Mouse (Mus musculus) right cerebral cortex, adult 18-20 months (tissue): ENCODE data around the gene Gm614.

Experiments
- DNase-seq: peaks from one replicate; pipeline ENCODE4 v3.0.0; 2022; ENCODE audit warnings: mixed read lengths

The Gm614 gene

DNA sequence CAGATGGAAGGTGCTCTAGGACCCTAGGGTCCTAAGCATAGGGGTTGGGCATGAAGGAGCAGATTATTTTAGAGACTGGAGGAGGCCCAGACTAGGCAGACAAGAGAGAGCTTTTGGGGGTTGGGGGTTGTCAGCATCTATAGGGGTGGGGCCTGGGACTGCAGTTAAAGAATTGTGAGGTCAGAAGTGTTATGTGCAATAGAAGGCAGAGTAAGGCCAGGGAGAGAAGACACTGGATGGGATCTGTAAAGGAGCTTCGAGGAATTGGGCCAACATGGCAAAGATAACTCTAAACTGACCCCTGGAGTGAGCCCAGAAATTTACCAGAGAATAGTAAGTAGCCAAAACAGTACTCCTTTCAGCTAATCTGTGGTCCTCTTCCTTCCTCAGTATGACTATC is at the start of gene Gm614:
Gene Gm614 (minus strand): TSS at position 101 of the 400 bp plus-strand sequence.
- no peak for DNase-seq

DNA sequence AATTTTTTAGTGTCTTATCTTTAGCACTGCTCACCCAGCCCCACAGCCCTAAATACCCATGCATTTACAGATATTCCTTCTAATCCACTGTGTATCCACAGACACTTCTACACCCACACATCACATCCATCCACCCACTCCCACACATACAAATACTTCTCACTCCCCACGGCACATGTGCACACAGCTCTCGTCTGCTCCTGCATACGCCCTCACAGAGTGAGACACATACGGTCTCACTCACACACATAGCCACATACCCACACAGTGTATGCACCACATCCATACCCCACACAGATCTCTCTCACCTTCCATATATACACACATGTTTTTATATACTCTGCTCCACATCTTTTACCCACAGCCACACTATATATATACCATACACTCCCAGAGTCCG is 45.5 kb upstream of the Gm614 start:
- no peak for DNase-seq

DNA sequence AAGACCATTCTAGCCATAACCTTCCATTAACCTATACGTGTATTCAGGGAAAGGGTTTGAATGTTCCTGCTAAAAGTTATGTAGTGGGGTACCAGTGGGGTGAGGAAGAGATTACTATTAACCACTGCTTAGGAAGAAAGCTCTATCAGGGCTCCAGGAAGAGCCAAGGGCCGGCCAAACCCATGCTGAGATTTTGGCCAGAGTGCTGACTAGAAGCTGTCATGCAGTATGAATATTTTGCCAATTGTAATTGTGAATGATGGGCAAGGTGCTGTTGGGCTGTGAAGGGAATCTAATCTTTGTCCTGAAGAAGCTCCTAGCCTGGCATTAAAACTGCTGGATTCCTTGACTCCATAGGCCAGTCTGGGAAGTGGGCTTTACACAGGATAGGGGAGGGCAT is 40.9 kb upstream of the Gm614 start:
- DNase-seq, result no peak

DNA sequence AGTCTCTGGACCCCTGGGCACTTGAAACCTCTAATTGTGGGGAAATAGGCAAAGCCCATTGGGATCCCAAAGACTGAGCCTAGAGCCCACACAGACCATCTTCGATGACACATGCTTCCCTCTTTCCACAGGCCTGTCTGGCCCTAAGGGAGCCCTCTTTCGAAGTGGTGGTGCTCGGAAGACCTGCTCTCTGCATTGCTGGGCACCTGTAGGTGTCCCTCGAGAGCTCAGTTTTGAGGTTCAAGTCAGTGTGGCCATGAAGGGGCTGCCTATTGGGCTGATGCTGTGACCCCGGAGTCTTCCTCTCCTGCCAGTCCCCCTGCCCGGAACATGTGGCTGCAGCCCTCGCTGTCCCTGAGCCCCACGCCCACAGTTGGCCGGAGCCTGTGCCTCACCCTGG is 37.9 kb upstream of the Gm614 start:
- no peak for DNase-seq

DNA sequence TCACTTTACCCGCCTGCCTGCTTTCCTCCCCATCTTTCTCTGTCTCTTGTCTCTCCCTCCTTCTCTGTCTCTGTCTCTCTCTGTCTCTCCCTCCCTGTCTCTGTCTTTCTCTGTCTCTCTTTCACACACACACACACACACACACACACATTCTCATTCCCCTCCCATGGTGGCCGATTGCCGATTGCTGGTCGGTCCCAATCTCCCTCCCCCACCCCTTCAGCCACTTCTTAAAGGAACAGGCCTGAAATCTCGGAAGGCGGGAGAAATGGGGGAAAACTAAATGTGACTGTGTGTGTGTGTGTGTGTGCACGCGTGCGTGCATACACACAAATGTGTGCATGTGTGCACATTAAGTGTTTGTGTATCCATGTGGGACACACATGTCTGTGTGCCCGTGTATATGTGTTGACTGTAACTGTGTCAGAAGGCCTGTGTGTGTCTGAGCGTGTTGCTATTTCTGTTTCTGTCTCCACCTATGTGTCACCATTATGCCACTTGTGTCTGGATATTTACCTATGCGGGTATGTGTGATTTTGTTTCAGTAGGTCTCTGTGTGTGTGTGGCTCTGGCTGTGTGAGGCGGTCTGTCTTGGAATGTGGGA is 36.7 kb upstream of the Gm614 start:
- DNase-seq, result no peak

DNA sequence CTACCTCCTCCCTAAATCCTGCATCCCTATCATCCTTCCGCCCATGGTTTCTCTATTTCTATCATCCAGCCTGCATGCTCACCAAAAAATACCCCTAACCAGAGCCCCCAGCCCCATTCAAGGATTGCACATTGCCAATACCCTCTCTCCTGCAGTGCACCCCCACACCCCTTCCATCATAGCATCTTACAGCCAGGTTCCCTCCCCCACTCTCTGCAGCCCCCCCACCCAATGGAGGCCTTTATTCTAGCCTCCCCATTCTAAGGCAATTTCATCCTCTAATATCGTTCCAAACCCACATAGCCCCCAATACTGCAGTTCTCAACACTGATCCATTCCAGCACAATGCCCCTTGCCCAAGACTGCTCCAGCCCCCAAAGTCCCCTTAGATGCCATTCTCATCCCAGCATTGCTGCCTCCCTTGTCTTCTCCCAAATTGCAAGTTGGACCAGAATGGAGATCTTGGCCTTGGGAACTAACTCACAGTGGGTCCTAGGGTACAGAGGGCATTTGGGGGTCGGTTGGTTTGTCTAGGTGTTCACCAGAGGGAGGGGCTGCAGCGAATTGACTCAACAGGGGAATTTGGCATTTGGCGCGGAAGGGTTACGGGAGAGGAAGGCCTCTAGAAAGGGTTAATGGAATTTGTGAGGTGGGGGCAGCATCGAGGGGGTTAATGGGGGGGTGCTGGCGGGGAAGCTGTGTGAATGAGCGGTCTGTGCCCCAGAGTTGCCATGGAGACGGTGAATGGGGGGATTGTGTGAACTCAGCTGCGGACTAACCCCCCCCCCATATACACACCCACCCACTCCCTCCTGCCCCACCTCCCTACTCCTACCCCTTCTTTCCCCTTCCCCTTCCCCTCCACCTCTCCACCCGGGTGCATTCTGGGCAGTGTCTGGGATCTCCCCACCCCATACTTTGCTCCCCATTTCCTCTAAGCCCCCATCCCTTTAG is 36.0 kb upstream of the Gm614 start:
- no peak for DNase-seq

DNA sequence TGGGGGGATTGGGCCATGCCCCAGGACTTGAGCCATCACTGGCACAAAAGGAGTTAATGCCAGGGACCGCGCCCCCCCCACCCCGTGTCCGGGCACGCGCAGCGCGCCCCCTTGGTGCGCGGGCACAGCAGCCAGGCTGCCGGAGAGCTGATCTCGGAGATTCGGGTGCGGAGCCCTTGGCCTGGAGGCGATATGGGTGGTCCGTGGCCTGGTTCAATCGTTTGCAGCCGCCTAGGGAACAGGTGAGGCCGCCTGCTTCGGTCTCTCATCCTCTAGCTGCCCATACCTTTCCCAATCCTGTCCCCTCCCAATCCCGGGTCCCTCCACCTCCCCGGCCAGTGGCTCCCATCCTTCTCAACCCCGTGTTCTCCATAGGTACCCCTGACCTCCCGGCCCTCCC is 35.3 kb upstream of the Gm614 start, which contains the start of gene Nlgn3:
Gene Nlgn3 (plus strand): TSS at position 114 of the 400 bp plus-strand sequence.
- DNase-seq, result no peak

DNA sequence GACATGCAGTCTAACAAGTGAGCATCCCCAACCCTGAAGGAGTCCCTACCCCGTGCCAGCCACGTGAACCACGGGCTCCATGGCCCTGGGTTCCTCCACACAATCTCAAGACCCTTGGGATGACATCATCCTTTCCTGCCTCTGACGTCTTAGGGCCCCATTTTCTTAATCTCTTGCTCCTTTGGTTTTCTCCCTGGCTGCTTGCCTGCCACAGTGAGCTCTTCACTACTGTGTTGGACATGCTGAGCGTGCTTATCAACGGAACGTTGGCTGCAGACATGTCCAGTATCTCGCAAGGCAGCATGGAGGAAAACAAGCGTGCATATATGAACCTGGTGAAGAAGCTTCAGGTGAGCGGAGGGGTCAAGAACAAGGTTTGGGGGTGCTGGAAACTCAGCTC is 26.3 kb upstream of the Gm614 start:
- no peak for DNase-seq

DNA sequence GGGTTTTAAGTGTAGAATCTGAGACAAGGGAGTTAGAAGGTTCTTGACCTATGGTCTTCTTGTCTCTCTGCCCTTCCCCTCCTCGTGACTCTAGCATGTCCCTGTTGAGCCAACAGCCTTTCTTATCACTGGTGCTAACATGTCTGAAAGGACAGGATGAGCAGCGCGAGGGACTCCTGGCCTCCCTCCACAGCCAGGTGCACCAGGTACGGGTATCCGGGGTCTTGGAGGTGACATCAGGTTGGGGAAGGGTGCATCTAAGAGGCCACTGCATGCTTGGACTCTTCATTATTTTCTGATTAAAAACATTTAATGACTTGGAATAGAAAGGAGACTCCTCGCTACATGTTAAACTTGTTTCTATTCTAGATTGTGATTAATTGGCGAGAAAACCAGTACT is 25.2 kb upstream of the Gm614 start:
- no peak for DNase-seq

DNA sequence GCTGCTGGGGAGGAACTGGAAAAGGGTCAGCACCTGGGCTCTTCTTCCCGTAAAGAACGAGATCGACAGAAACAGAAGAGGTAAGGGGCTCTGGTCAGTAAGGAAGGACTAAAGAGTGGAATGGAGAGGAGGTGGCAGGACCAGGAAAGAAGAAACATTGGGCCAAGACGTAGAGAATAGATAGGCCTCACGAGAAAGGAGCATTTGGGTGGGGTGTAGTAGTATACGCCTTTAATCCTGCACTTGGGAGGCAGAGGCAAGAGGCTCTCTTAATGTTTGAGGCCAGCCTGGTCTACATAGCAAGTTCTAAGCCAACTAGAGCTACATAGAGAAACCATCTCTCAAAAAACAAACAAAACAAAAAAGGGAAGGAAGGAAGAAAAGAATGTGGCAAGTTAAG is 24.6 kb upstream of the Gm614 start:
- DNase-seq, result no peak

DNA sequence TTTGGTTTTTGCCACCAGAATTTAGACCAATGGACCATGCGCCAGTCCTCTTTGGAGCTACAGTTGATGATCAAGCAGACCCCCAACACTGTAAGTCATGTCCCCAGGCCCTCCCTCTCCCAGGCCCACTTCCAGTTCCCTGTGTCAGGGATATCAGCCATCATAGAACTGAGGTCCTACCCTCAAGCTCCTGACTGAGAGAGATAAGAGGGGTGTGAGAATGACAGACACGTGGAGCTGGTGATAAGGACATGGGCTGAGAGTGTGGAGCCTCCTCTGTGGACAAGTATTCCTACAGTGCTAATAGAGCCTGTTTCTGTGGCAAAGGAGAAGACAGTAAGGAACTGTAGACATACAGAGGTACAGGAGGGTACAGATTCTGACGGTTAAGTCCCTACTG is 23.8 kb upstream of the Gm614 start:
- no peak for DNase-seq

DNA sequence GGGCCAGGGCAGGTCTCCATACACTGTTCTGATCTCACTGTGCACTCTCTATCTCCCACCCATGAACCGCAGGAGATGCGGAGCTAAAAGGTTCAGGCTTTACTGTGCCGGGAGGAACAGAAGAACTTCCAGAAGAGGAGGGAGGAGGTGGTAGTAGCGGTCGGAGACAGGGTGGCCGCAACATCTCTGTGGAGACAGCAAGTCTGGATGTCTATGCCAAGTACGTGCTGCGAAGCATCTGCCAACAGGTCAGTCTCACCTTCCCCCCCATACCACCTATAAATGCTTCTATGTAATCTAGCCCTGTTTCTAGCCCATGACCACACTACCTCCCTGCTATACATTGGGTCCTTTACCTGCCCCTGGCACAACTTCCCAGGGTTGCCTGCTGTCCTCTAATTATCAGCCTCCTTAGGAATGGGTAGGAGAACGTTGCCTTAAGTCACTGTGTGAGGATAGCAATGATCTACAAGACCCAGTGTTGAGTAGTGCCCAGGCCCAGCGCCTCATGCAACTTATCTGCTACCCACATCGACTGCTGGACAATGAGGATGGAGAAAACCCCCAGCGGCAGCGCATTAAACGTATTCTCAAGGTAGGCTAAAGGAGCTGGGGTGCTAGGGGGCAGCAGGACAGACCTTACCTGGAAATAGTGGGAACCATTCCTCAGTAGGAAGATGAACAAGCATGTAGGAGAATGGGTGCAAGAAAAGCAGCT is 22.3 kb upstream of the Gm614 start:
- DNase-seq, result no peak

DNA sequence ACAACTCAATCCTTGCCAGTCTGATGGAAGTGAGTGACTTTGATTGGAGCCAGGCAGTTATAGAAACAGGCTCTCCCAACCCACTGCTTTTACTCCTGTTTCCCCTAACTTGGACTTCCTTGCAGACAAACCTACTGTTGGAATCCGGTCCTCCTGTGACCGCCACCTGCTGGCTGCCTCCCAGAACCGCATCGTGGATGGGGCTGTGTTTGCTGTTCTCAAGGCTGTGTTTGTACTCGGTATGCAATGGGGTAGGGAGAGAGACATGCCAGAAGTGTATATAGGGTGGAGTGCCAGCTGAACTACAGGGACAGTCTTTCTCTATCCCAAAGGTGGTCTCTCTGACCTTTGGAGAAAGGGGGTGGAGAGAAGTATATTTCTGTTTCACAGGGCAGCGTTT is 21.7 kb upstream of the Gm614 start:
- DNase-seq, result no peak

DNA sequence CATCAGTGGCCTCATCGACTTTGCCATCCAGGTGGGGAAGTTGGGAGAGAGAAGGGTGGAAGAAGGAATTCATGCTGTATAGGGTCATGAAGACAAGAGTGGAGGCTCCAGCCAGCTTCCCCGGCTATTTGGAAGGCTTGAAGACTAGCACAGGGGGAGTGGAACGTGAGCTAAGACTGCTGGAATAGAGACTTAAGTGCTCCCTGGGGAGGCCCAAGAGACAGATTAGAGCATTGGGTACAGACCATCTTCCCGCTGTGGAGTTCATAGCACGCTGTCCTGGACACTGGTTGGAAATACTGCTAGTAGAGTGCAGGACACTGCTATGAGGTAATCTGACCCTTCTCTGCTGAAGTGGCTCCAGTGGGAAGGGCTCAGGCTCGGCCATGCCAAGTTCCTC is 19.0 kb upstream of the Gm614 start:
- DNase-seq, result no peak

DNA sequence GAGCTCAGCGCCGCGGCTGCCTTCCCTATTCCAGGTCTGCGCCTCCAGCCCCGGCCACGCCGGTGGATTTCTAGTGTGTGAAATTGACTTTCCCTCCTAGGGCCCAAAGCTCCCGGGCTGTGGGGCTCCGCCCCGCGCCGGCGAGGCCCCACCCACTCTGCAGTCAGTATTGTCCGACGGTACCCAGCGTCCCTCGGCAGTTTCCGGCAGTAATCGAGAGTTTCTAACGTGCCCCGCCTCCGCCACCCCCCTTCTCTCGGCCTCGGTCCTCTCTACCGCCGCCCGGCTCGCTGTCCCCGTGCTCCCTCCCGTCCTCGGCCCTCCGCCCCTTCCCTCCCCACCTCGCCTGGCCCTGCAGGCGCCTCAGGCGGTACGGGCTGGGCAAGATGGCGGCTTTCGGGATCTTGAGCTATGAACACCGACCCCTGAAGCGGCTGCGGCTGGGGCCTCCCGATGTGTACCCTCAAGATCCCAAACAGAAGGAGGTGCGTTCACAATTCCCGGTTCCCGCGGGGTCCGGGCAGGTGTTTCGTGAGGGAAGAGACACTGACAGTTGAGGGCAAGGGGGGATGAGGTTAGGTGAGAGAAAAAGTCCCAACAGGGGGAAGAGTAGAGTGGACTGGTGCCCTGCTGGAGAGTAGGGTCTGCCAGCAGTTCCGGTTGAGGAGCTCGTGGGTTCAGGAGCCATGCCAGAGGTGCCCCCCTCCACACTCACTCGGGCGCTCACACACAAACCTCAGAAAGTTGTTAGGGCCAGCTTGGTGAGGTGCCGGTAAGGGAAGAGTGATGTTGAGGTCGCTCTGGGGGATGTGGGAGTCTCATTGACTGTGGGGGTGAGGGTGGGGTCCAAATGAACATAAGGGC is 10.3 kb upstream of the Gm614 start, which contains the start of gene Med12:
Gene Med12 (plus strand): TSS at position 156 of the 864 bp plus-strand sequence.
- peak; percentile 84 for DNase-seq

DNA sequence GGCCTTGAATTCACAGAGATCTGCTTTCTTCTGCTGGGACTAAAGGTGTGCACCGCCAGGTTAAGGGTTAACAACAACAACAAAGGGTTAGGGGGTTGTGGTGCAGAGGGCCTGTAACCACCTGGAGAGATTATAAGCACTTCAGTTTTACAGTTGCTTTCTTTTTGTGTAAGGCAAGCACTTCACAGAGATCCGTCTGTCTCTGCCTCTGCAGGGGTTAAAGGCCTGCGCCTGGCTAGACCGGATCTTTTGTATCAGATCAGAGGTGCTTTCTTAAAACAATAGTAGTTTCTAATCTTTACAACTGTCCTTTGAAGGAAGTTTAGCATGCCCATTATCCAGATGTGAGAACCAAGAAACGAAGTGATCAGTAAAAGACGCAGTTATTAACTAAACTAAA is 9.6 kb upstream of the Gm614 start:
- no peak for DNase-seq

DNA sequence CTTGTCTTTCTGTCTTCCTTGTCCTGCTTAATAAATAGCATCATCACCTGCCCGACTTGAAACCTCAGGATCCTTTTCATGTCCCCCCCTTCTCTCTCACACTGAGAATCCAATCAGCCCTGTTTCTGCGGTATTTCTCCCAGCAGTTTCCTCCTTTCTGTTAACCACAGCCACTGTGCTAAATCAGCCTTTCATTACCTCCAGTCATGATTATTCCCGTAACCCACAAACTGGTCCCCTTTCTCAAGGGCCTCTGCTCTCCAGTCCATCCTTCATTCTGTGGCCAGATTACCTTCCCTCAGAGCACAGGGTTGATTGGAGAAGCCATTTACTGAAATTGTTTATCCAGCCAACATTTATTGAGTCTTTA is 4.9 kb upstream of the Gm614 start, which contains the start of gene Gm20489:
Gene Gm20489 (minus strand): TSS at position 269 of the 370 bp plus-strand sequence.
- DNase-seq, result no peak

DNA sequence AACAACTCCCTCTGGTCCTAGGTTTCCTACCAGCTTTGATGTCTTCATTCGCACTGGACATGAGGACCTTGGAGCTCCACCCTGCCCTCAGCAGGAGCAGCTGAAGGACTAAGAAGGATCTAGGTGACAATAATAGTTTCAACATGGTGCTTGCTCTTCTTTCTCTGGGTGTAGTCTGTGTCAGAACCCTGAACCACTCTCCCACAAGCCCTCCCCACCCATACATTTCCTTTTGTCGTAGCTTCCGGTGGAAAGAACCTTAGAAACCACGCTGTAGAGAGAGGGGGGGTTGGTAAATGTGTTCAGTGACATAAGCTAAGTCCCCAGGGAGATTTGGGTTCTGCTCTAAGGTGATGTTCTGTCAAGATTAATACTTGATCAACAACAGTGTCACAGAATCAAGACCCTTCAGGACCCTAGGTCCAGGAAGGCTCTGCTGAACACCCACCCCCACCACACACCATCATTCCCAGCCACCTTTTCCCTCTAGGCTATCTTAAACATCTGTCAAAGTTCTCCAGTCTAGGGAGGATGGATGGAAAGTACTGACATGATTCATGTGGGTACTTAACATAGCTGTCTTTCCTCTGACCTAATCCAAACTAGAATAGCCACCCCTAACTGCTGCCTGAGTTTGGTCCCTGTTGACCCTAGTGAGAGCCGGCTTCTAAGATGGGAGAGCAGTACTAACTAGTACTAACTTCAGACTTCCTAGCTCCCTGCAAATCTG is 4.4 kb upstream of the Gm614 start, which contains the start of gene Il2rg:
Gene Il2rg (minus strand): TSS at position 231 of the 730 bp plus-strand sequence.
- DNase-seq, result no peak

DNA sequence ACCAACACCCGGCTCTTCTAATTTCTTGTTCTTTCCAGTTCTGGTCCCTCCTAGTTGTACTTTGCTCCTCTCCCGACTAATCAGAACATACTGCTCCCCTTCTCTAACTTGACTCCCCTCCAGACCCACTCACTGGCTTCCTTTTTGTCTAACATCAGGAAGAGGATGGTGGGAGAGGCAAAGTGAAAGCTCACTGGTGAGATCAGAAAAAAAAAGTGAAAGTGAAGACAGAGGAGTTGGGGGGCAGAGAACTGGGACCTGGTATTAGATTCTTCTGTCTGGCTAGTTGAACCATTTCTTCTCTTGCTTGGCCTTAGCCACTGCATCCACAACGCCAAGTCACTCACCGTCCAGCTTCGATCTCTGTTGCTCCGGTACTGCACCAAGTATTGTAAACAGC is 2.8 kb upstream of the Gm614 start:
- no peak for DNase-seq

DNA sequence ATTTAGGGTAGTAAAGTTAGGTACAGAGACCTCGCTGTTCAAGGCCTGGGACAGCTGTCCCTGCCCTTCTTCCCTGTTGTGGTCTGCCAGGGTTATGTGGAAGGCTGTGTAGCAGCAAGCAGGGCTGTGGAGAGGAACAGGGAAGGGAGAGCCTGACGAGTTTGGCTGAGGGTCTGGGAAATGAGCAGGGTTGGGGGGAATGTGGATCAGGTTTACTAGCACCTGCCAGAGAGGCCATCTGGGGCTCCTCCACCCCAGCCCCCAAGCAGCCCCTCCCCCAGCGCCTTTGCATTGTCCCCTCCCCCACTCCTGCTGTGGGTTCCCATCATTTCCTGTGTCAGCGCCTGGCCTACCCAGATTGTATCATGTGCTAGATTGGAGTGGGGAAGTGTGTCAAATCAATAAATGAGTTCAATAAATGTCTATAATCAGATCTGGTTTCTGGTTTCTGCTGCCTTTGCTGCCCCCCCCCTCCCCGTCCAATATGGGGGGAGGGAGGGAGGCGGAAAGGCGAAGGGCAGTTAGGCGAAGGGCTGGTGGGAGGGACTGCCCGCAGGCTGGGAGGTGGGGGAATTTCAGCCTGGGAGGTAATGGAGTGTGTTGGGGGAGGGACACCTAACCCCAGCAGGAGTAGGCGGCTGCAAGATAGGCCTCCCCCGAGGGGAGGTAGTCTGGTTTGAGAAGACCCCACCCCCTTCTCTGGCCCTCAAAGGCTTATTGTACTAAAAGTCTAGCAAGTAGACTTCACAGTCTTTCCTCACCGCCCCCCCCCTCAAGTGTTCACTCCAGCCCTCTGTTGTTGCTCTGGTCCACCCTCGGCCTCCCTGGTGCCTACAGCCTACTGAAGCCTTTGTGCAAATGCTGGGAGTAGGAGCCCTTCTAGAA is 3.1 kb downstream of the Gm614 start:
- no peak for DNase-seq

DNA sequence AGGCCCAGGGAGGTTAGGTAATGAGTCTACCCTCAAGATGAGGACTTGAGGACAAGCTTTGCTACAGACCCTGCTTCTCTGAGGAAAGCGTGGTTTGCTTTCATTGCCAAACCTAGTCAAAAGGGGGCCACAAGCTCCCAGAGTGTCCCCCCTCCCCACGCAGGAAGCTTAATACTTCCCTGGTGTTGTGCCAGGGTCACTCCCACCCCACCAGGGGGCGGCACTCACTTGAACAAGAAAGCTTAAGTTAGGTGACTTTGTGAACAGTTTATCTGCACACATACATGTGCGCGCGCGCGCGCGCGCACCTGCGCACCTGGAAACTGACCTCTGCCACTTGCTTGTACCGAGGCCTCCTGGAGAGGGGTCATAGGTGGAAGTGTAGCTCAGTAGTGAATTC is 7.2 kb downstream of the Gm614 start:
- DNase-seq, result no peak
